Mouse (Mus musculus) MEL (cell line): ENCODE data around the gene Rnf141. TPM values are rescaled to one million over a fixed set of nuclear protein-coding genes. Genes with fewer than 3 reads are reported as not detected.

ENCODE experiments used
- DNase-seq: peaks from one replicate; pipeline ENCODE4 v3.0.0; 2011; ENCODE audit warnings: low read depth, low spot score
- H3K27ac ChIP-seq: 2 replicates; pipeline ENCODE4 v1.5.1; 2012; ENCODE audit warnings: low read depth, mild to moderate bottlenecking, control low read depth, low read length, moderate library complexity; ENCODE audit not compliant: control insufficient read depth
- H3K27me3 ChIP-seq, 2 experiments: fragments of 150-350 bp in 1 of 2; sonication (generic) in 1 of 2; 2 replicates each; pipeline ENCODE4 v1.6.1; 2012; ENCODE audit warnings: low read length in 2 of 2, mild to moderate bottlenecking in 2 of 2, improper control_type of control experiment in 1 of 2, moderate library complexity in 1 of 2; ENCODE audit not compliant: insufficient read depth in 2 of 2, control insufficient read depth in 1 of 2
- H3K36me3 ChIP-seq, 2 experiments: 2 replicates each; pipeline ENCODE4 v1.6.1; 2012 to 2014; ENCODE audit warnings: low read length in 2 of 2, improper control_type of control experiment in 1 of 2, inconsistent platforms in 1 of 2, mild to moderate bottlenecking in 1 of 2; ENCODE audit not compliant: insufficient read depth in 2 of 2, control insufficient read depth in 1 of 2
- H3K4me1 ChIP-seq, 2 experiments: fragments of 150-350 bp in 1 of 2; sonication (generic) in 1 of 2; 2 replicates each; pipeline ENCODE4 v1.6.1; 2012; ENCODE audit warnings: low read length in 2 of 2, improper control_type of control experiment in 1 of 2, mild to moderate bottlenecking in 1 of 2; ENCODE audit not compliant: insufficient read depth in 2 of 2, control insufficient read depth in 1 of 2
- H3K4me3 ChIP-seq, 2 experiments: fragments of 150-350 bp in 1 of 2; sonication (generic) in 1 of 2; 2 replicates each; pipeline ENCODE4 v1.5.1; 2012; ENCODE audit warnings: low read depth in 2 of 2, low read length in 2 of 2, mild to moderate bottlenecking in 2 of 2, moderate library complexity in 2 of 2, control low read depth in 1 of 2, improper control_type of control experiment in 1 of 2; ENCODE audit not compliant: control insufficient read depth in 1 of 2, insufficient read depth in 1 of 2
- H3K79me2 ChIP-seq: 2 replicates; pipeline ENCODE4 v1.6.1; 2012; ENCODE audit warnings: mild to moderate bottlenecking, low read length, moderate library complexity; ENCODE audit not compliant: control insufficient read depth, poor library complexity, insufficient read depth
- H3K9ac ChIP-seq: 2 replicates; pipeline ENCODE4 v1.6.1; 2012; ENCODE audit warnings: low read depth, mild to moderate bottlenecking, control low read depth, low read length, moderate library complexity; ENCODE audit not compliant: control insufficient read depth, poor library complexity, severe bottlenecking
- H3K9me3 ChIP-seq: fragments of 150-350 bp; sonication (generic); replicated peaks from 2 replicates; pipeline ENCODE4 v1.6.1; 2012; ENCODE audit warnings: mild to moderate bottlenecking, low read length, improper control_type of control experiment, moderate library complexity; ENCODE audit not compliant: insufficient read depth
- BHLHE40 ChIP-seq: IDR thresholded peaks from 2 replicates; pipeline ENCODE4 v1.6.1; 2012; ENCODE audit warnings: low read depth, mild to moderate bottlenecking, inconsistent platforms, low read length, improper control_type of control experiment, borderline replicate concordance
- CHD1 ChIP-seq: IDR thresholded peaks from 2 replicates; pipeline ENCODE4 v1.6.1; 2012; ENCODE audit warnings: low read depth, mild to moderate bottlenecking, inconsistent platforms, low read length, improper control_type of control experiment
- CHD2 ChIP-seq: IDR thresholded peaks from 2 replicates; pipeline ENCODE4 v1.6.1; 2011; ENCODE audit warnings: low read length, improper control_type of control experiment
- ELF1 ChIP-seq: IDR thresholded peaks from 2 replicates; pipeline ENCODE4 v1.6.1; 2014; ENCODE audit warnings: low read depth, mild to moderate bottlenecking, inconsistent platforms, low read length, improper control_type of control experiment, moderate library complexity
- EP300 ChIP-seq, 2 experiments: IDR thresholded peaks; 2 replicates each; pipeline ENCODE4 v1.6.1; 2011; ENCODE audit warnings: improper control_type of control experiment in 2 of 2, low read length in 2 of 2, low read depth in 1 of 2, mild to moderate bottlenecking in 1 of 2
- HCFC1 ChIP-seq: IDR thresholded peaks from 2 replicates; pipeline ENCODE4 v1.6.1; 2012; ENCODE audit warnings: low read depth, mild to moderate bottlenecking, inconsistent platforms, low read length, improper control_type of control experiment, moderate library complexity
- JUND ChIP-seq: IDR thresholded peaks from 2 replicates; pipeline ENCODE4 v1.6.1; 2011; ENCODE audit warnings: low read depth, mild to moderate bottlenecking, improper control_type of control experiment, low read length
- KAT2A ChIP-seq: conservative IDR thresholded peaks from 2 replicates; pipeline ENCODE4 v1.6.1; 2012; ENCODE audit warnings: low read depth, low read length, improper control_type of control experiment, inconsistent platforms
- MAFK ChIP-seq: IDR thresholded peaks from 2 replicates; pipeline ENCODE4 v1.6.1; 2011; ENCODE audit warnings: low read depth, mild to moderate bottlenecking, low read length, improper control_type of control experiment, borderline replicate concordance
- MAX ChIP-seq: IDR thresholded peaks from 2 replicates; pipeline ENCODE4 v1.6.1; 2011; ENCODE audit warnings: low read length, improper control_type of control experiment
- MEF2A ChIP-seq: IDR thresholded peaks from 2 replicates; pipeline ENCODE4 v1.6.1; 2014; ENCODE audit warnings: low read depth, mild to moderate bottlenecking, inconsistent platforms, low read length, improper control_type of control experiment; ENCODE audit not compliant: poor library complexity, insufficient replicate concordance, severe bottlenecking; ENCODE audit errors: extremely low read depth
- MXI1 ChIP-seq: IDR thresholded peaks from 2 replicates; pipeline ENCODE4 v1.6.1; 2011; ENCODE audit warnings: mild to moderate bottlenecking, low read depth, low read length, improper control_type of control experiment
- MYB ChIP-seq: IDR thresholded peaks from 2 replicates; pipeline ENCODE4 v1.6.1; 2011; ENCODE audit warnings: mild to moderate bottlenecking, low read depth, low read length, improper control_type of control experiment
- MYC ChIP-seq: IDR thresholded peaks from 2 replicates; pipeline ENCODE4 v1.6.1; 2011; ENCODE audit warnings: low read depth, mild to moderate bottlenecking, low read length, improper control_type of control experiment, moderate library complexity
- NELFE ChIP-seq: IDR thresholded peaks from 2 replicates; pipeline ENCODE4 v1.6.1; 2011; ENCODE audit warnings: low read depth, low read length, improper control_type of control experiment
- POLR2A ChIP-seq, 2 experiments: IDR thresholded peaks; 2 replicates each; pipeline ENCODE4 v1.6.1; 2011 to 2012; ENCODE audit warnings: low read length in 2 of 2, mild to moderate bottlenecking in 2 of 2, control low read depth in 1 of 2, improper control_type of control experiment in 1 of 2, low read depth in 1 of 2, moderate library complexity in 1 of 2; ENCODE audit not compliant: control insufficient read depth in 1 of 2, insufficient read depth in 1 of 2, poor library complexity in 1 of 2
- POLR2AphosphoS2 ChIP-seq: IDR thresholded peaks from 2 replicates; pipeline ENCODE4 v1.6.1; 2011; ENCODE audit warnings: low read length, improper control_type of control experiment
- SMC3 ChIP-seq: IDR thresholded peaks from 2 replicates; pipeline ENCODE4 v1.6.1; 2011; ENCODE audit warnings: low read depth, low read length, improper control_type of control experiment
- TAL1 ChIP-seq: IDR thresholded peaks from 2 replicates; pipeline ENCODE4 v1.6.1; 2012; ENCODE audit warnings: mild to moderate bottlenecking, inconsistent platforms, low read length, moderate library complexity, mixed read lengths
- TBP ChIP-seq: IDR thresholded peaks from 2 replicates; pipeline ENCODE4 v1.8.0; 2011; ENCODE audit warnings: low read depth, low read length, improper control_type of control experiment
- TCF12 ChIP-seq: IDR thresholded peaks from 2 replicates; pipeline ENCODE4 v1.6.1; 2014; ENCODE audit warnings: low read depth, mild to moderate bottlenecking, inconsistent platforms, low read length, improper control_type of control experiment, moderate library complexity
- USF1 ChIP-seq: IDR thresholded peaks from 2 replicates; pipeline ENCODE4 v1.6.1; 2014; ENCODE audit warnings: low read depth, mild to moderate bottlenecking, inconsistent platforms, low read length, improper control_type of control experiment, moderate library complexity
- USF2 ChIP-seq, 2 experiments: IDR thresholded peaks; 2 replicates each; pipeline ENCODE4 v1.6.1; 2011 to 2012; ENCODE audit warnings: improper control_type of control experiment in 2 of 2, low read length in 2 of 2, borderline replicate concordance in 1 of 2, inconsistent platforms in 1 of 2, low read depth in 1 of 2, mild to moderate bottlenecking in 1 of 2; ENCODE audit not compliant: insufficient read depth in 1 of 2
- ZC3H11A ChIP-seq: IDR thresholded peaks from 2 replicates; pipeline ENCODE4 v1.6.1; 2012; ENCODE audit warnings: low read depth, mild to moderate bottlenecking, inconsistent platforms, low read length, improper control_type of control experiment
- ZNF384 ChIP-seq: IDR thresholded peaks from 2 replicates; pipeline ENCODE4 v1.6.1; 2012; ENCODE audit warnings: low read depth, mild to moderate bottlenecking, inconsistent platforms, low read length, improper control_type of control experiment
- polyA plus RNA-seq, 2 experiments: library from polyadenylated mRNA; stranded (reverse) in 1 of 2; unstranded in 1 of 2; fragments of >175 nt in 1 of 2; fragments of >200 nt in 1 of 2; gene quantifications; 2 replicates each; pipeline versions ENCODE4 v1.2.1 to v1.2.4; 2012; ENCODE audit warnings: low replicate concordance in 2 of 2, low read depth in 1 of 2; ENCODE audit not compliant: insufficient read length in 2 of 2, insufficient read depth in 1 of 2, missing spikeins in 1 of 2
- total RNA-seq: library from RNA; depleted of rRNA; stranded (reverse); fragments of 300-350 nt; gene quantifications from 2 replicates; pipeline ENCODE4 v1.2.3, GENCODE M21; 2012

Rnf141 gene
- total and polyA plus RNA-seq, 3 experiments, result 18.8 to 19.7 TPM; not detected in 1

DNA sequence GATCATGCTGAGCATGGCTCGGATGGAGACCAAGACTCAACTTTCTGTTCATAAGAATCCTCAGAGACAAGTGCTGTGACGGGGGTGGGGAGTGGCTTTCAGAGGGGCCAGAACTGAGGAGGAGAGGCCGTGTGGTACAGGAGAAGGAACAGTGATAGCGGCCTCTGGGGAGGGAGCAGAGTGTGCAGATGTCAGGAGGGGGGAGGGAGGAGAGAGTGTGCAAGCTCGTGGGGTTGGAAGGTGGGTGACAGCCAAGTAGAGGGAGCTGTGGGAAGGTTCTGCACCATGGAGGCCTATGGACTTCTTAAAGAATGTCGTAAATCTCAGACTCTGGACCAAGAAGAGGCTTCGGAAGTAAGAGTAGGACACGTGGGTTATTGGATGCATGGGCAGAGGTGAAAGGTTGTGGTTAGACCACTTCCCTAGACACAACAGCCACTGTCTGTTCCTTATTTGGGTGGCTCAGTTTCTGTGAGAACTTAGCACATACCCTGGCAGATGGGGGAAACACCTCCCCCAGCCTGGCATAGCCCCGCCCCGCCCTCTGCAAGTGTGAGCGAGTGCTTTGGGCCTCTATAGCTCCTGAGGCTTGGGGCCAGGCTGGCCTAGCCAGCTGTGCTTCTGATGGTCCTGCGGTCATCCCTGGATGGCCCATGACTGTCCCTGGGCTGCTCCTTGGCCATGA, 47.7 kb downstream of the Rnf141 start:
- DNase-seq, result no peak
- no peaks in the 10 kb centered on the region for H3K4me1 ChIP-seq
- no peaks in the 10 kb centered on the region for H3K9me3 ChIP-seq
- no peaks in the 10 kb centered on the region for H3K27me3 ChIP-seq
- no peak overlapping the region for H3K4me3 ChIP-seq
- no peak overlapping the region for H3K27ac ChIP-seq
- no peaks in the 10 kb centered on the region for H3K79me2 ChIP-seq
- no peak overlapping the region for H3K9ac ChIP-seq
- no peak for TF ChIP-seq MAFK
- TF ChIP-seq, all 39 proteins: peak for 0
- no peaks in the 10 kb centered on the region; a peak in 1 of 4 replicates for H3K36me3 ChIP-seq

DNA sequence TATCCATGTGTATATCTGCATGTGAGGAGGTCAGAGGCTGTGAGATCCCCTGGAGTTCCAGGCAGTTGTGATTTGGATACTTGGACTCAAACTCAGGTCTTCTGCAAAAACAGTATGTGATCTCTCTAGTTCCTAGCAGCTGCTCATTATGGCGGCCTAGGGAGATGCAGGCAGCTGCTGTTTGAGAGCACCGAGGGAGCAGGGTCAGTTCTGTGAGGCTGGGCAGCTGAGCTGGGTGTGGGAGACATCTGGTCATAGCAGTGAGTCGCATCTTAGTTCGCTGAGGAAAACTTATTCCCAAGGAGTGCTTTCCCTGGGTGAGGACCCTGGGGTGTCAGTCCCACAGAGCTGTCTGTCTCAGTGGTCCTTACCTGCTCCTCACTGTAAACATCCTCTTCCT, 49.5 kb downstream of the Rnf141 start:
- TF ChIP-seq MYC (no peak), HCFC1 (no peak), MXI1 (no peak), BHLHE40 (no peak), ZC3H11A (no peak), EP300 (IDR thresholded peaks at IDR 0.05; ENCODE audit: low read depth in 1 of 2, low read length in 2 of 2) (no peak), ZNF384 (no peak), TCF12 (no peak), USF2 (IDR thresholded peaks at IDR 0.05; ENCODE audit: borderline replicate concordance in 1 of 2, insufficient read depth in 1 of 2, low read depth in 1 of 2, low read length in 2 of 2) (no peak), TAL1 (no peak)
- H3K27me3 ChIP-seq, result no peaks in the 10 kb centered on the region
- DNase-seq, result no peak
- no peaks in the 10 kb centered on the region for H3K9me3 ChIP-seq
- H3K4me3 ChIP-seq, result no peak overlapping the region
- peaks cover 0 to 1% of the 10 kb centered on the region in 2 experiments; a peak in 1 of 4 replicates for H3K36me3 ChIP-seq
- H3K9ac ChIP-seq, result no peak overlapping the region
- no peak overlapping the region for H3K27ac ChIP-seq
- no peaks in the 10 kb centered on the region for H3K4me1 ChIP-seq
- H3K79me2 ChIP-seq, result no peaks in the 10 kb centered on the region

DNA sequence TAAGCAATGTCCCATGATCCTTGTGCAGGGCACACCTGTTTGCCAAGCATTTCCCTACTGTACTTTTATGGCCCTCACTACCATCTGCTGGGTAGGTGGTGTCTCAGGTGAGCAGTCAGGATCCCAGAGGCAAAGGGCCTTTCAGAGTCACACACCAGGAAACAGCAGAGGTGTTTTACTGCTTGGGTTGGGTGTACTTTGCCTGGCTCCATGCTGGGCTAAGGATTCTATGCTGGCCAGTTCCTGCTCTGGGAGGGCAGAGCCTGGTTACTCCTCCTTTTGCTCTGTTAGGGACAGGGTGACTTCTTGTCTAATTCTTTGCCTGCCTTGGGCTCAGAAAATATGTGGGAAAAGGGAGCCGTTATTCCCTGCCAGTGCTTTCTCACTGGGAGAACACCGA, 51.4 kb downstream of the Rnf141 start:
- TF ChIP-seq CHD2 (no peak), KAT2A (no peak), POLR2AphosphoS2 (no peak), BHLHE40 (no peak), JUND (no peak), USF1 (no peak), MYC (no peak), ELF1 (no peak), SMC3 (no peak), MYB (no peak), MAFK (no peak), NELFE (no peak), ZC3H11A (no peak), POLR2A (IDR thresholded peaks at IDR 0.05; ENCODE audit: control insufficient read depth in 1 of 2, insufficient read depth in 1 of 2, low read depth in 1 of 2, low read length in 2 of 2, poor library complexity in 1 of 2) (no peak), TBP (no peak), MAX (no peak), HCFC1 (no peak), USF2 (IDR thresholded peaks at IDR 0.05; ENCODE audit: borderline replicate concordance in 1 of 2, insufficient read depth in 1 of 2, low read depth in 1 of 2, low read length in 2 of 2) (no peak), MEF2A (no peak), CHD1 (no peak)
- no peaks in the 10 kb centered on the region for H3K79me2 ChIP-seq
- H3K36me3 ChIP-seq, result peaks cover 0 to 1% of the 10 kb centered on the region in 2 experiments; a peak in 1 of 4 replicates
- DNase-seq, result no peak
- H3K27me3 ChIP-seq, result no peaks in the 10 kb centered on the region
- H3K27ac ChIP-seq, result no peak overlapping the region
- H3K4me1 ChIP-seq, result no peaks in the 10 kb centered on the region
- H3K9me3 ChIP-seq, result no peaks in the 10 kb centered on the region
- no peak overlapping the region for H3K4me3 ChIP-seq
- no peak overlapping the region for H3K9ac ChIP-seq
